Mouse (Mus musculus): ENCODE results near the gene Sec14l2. TPM values are rescaled to one million over a fixed set of nuclear protein-coding genes. Genes with fewer than 3 reads are reported as not detected.
"Not testable (repeated sequence)": the region's sequence is repeated elsewhere in the genome, so short reads cannot be mapped to it uniquely, and the experiment has no call there.

Gene Sec14l2
- polyA plus RNA-seq, 1 experiment from 2014 or later: 4.5 TPM

DNA sequence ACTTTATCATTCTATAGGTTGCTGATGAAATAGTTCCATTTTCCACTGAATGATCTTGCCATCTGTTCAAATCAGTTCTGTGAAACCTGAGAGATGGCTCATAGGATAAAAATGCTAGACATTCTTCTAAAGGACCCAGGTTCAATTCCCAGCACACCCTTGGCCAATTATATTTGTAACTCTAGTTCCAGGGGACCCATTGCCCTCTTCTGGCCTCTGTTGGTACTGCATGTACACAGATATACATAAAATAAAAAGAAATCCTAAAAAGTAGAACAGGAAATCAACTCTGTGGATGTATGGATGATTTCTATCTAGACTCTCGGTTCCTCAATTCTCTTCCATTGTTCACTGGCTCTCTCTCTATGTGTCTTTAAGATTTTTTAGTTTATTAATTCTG is 3.8 kb upstream of the Sec14l2 start:
- 83% methylated on average over 1 of the region's 1 CpGs for WGBS
- 0 out of 2 replicates have a peak, but pooled peaks cover 11% of the 10 kb centered on the region for H3K9me3 ChIP-seq (replicated peaks)
- no peak overlapping the region for H3K4me3 ChIP-seq (replicated peaks)
- H3K27ac ChIP-seq (replicated peaks): no peak overlapping the region
- ATAC-seq (ENCODE audit: low FRiP score): no peak
- H3K4me2 ChIP-seq: no peak overlapping the region
- no peaks in the 10 kb centered on the region; the same call in 1 of the 2 replicates for H3K27me3 ChIP-seq (replicated peaks)
- no peaks in the 10 kb centered on the region for H3K4me1 ChIP-seq
- no peaks in the 10 kb centered on the region for H3K36me3 ChIP-seq
- no peak overlapping the region for H3K9ac ChIP-seq (replicated peaks)

- Histone ChIP-seq H3K27me3 (replicated peaks) (peaks cover 9% of the 10 kb centered on the region; the same call in 1 of the 2 replicates), H3K27ac (replicated peaks) (no peak overlapping the region), H3K9ac (replicated peaks) (no peak overlapping the region), H3K4me3 (replicated peaks) (no peak overlapping the region), H3K4me2 (no peak overlapping the region), H3K9me3 (replicated peaks) (0 out of 2 replicates have a peak, but pooled peaks cover 11% of the 10 kb centered on the region), H3K36me3 (no peaks in the 10 kb centered on the region), H3K4me1 (peaks cover 3% of the 10 kb centered on the region; the same call in 1 of the 2 replicates)
- no peak for ATAC-seq (ENCODE audit: low FRiP score)
- 65% methylated on average over 5 of the region's 5 CpGs for WGBS
These were observed 707 bp upstream of the Sec14l2 start for GRCm38 (mm10) chr11:4123922-4124321.

GRCm38 (mm10) chr11:4122226-4122625 is 989 bp downstream of the Sec14l2 start:
- no peak for ATAC-seq (ENCODE audit: low FRiP score)
- WGBS: 87% methylated on average over 5 of the region's 5 CpGs

DNA sequence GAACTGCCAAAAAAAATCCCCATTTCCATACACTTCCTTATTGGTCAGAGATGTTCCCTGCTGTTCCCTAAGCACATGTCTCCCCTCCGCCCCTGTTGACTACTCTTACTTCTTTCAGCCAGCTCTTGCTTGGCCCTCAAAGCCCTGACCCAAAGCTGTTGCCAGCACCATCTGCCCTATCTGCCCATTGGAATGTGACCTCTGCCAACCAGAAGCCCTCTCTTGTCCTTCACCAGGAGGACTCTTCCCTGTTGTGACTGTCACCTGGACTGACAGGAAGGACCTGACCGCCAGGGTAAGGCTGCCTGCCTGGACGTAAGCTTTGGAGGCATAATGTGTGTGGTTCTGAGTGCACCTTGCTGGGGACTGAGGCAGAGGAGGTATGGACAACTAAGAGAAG is 1.5 kb downstream of the Sec14l2 start:
- Histone ChIP-seq H3K9ac (replicated peaks) (no peak overlapping the region), H3K9me3 (replicated peaks) (0 out of 2 replicates have a peak, but pooled peaks cover 11% of the 10 kb centered on the region), H3K4me1 (peaks cover 22% of the 10 kb centered on the region), H3K27ac (replicated peaks) (no peak overlapping the region), H3K4me3 (replicated peaks) (no peak overlapping the region), H3K4me2 (no peak overlapping the region), H3K27me3 (replicated peaks) (peaks cover 9% of the 10 kb centered on the region; the same call in 1 of the 2 replicates), H3K36me3 (no peaks in the 10 kb centered on the region)
- WGBS: 84% methylated on average over 3 of the region's 3 CpGs
- no peak for ATAC-seq (ENCODE audit: low FRiP score)

More at GRCm38 (mm10) chr11:4122226-4122625, 989 bp downstream of the Sec14l2 start:
- no peak overlapping the region for H3K4me2 ChIP-seq
- H3K9me3 ChIP-seq (replicated peaks): 0 out of 2 replicates have a peak, but pooled peaks cover 11% of the 10 kb centered on the region
- H3K36me3 ChIP-seq: no peaks in the 10 kb centered on the region
- H3K9ac ChIP-seq (replicated peaks): no peak overlapping the region
- H3K4me3 ChIP-seq (replicated peaks): no peak overlapping the region
- peaks cover 17% of the 10 kb centered on the region for H3K4me1 ChIP-seq
- H3K27me3 ChIP-seq (replicated peaks): peaks cover 9% of the 10 kb centered on the region; the same call in 1 of the 2 replicates
- no peak overlapping the region for H3K27ac ChIP-seq (replicated peaks)

- no peak overlapping the region for H3K9ac ChIP-seq (replicated peaks)
- WGBS: 78% methylated on average over 5 of the region's 5 CpGs
- no peak overlapping the region for H3K27ac ChIP-seq (replicated peaks)
- no peak overlapping the region for H3K4me3 ChIP-seq (replicated peaks)
- H3K4me1 ChIP-seq: peaks cover 30% of the 10 kb centered on the region
- H3K4me2 ChIP-seq: no peak overlapping the region
- no peak for ATAC-seq (ENCODE audit: low FRiP score)
- no peaks in the 10 kb centered on the region for H3K36me3 ChIP-seq
- peaks cover 9% of the 10 kb centered on the region; the same call in 1 of the 2 replicates for H3K27me3 ChIP-seq (replicated peaks)
- no peaks in the 10 kb centered on the region for H3K9me3 ChIP-seq (replicated peaks)
These were observed 3.6 kb downstream of the Sec14l2 start for GRCm38 (mm10) chr11:4119635-4120034.

DNA sequence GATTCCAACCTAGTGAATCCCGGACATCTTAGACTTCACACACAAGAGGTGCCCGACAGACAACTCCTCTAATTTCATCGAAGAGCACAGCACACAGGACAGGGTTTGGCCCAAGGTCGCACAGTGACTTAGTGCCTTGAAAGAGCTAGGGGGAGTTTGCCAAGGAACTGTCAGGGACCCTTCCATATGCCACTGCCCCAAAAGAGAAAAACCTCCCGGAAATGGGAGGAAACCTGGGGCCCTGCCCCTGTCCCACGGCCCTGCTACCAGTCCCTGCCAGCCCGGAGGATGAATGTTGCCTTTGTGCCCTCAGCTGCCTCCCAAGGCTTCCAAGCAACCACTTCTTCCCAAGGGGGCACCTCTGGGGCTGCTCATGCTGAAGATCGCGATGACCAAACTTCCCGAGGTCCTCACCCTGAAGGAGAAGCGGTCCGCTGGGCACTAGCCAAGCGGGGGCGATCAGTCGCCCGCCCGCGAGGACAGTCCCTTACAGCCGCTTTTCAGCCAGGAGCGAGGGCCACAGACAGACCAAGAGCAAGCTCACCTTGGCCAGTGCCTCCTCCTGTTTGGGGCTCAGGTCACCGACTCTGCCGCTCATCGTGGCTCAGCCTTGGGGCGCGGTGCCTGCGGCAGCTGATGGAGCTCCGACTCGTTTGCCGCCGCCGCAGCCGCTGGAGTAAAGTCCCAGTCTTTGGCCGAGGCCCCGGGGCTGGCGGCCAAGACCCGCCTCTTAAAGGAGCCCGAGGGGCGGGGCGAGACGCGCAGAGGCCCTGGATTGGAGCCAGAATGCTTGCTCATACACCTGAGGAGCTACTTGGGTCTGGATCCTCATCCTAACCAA is 4.9 kb downstream of the Sec14l2 start:
- Histone ChIP-seq H3K9me3 (replicated peaks) (no peaks in the 10 kb centered on the region), H3K4me2 (peak overlapping the region; percentile 95), H3K4me3 (replicated peaks) (peak overlapping the region; percentile 67), H3K27ac (replicated peaks) (peak overlapping the region; percentile 75), H3K4me1 (peaks cover 30% of the 10 kb centered on the region), H3K9ac (replicated peaks) (peak overlapping the region; percentile 76), H3K36me3 (no peaks in the 10 kb centered on the region), H3K27me3 (replicated peaks) (peaks cover 9% of the 10 kb centered on the region; the same call in 1 of the 2 replicates)
- 2% methylated on average over 40 of the region's 41 CpGs for WGBS
- peak; percentile 63 for ATAC-seq (ENCODE audit: low FRiP score)

DNA sequence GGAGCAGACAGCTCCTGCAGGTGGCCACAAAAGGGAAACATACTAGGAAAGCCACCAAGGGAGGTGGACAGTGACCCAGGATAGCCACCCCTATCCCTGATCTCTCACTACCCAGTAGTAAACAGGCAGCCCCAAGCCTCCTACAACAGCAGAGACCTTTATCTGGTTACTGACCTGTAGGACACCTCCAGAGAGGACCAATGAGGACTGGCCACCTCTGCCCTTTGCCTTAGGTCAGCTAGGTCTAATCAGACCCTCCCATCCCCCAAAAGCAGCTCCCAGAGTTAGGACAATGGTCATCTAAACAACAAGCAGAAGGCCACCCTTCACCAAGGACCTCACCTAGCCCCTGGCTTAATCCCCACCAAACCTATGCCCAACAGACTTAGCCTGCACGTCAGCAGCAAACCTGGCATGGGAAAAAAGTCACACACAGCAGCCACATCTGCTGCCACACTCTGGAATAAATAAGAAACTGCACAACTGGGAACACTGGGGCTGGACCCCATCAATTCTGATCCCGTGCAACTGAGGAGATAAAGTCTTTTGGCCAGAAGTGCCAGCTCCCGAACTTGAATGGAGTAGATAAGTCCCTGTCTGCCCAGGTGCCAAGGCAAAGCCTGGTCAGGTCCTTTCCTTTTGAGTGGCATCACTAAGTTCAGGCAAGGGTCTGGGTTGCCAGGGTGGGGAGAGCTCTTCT is 5.7 kb downstream of the Sec14l2 start:
- Histone ChIP-seq H3K27me3 (replicated peaks) (peaks cover 9% of the 10 kb centered on the region; the same call in 1 of the 2 replicates), H3K9ac (replicated peaks) (peak overlapping the region; percentile 76), H3K9me3 (replicated peaks) (no peaks in the 10 kb centered on the region), H3K27ac (replicated peaks) (peak overlapping the region; percentile 75), H3K4me1 (peaks cover 30% of the 10 kb centered on the region), H3K4me3 (replicated peaks) (peak overlapping the region; percentile 67), H3K36me3 (no peaks in the 10 kb centered on the region), H3K4me2 (peak overlapping the region; percentile 95)
- 15% methylated on average over 3 of the region's 3 CpGs for WGBS
- ATAC-seq (ENCODE audit: low FRiP score): peak; percentile 26; the same call in 1 of the 2 replicates

DNA sequence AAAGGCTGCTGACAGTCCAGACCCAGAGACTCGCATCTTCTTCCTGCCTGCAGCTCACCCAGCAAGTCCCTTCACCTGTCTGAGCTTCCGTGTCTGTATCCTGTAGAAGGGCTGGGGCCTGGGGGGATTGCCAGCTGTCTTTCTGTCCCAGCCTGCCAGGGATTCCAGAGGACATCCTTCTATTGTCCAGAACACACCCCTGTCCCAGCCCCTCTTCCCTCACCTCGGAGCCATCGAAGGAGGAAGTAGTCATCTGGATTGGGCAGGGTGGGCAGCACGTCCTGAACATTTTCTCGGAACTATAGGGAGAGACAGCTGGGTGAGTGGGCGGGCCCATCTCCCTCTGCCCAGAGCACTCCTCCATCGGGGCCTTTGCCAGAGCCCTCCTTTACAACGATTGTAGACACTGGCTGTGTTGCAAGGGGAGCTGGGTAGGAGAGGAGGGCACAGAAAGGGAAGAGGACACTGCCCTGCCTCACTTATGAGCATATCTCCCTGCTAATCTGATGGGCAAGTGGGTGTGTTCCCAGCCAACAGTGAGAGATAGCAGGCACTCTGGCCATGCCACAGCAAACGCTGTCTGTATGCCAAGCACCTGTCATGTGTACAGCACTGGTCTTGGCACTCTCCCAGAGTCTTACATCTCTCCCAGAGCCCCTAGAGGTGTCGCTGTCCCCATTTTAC is 6.6 kb downstream of the Sec14l2 start:
- H3K4me3 ChIP-seq (replicated peaks): no peak overlapping the region
- H3K9me3 ChIP-seq (replicated peaks): no peaks in the 10 kb centered on the region
- no peak overlapping the region for H3K27ac ChIP-seq (replicated peaks)
- 56% methylated on average over 11 of the region's 11 CpGs for WGBS
- H3K4me1 ChIP-seq: peaks cover 30% of the 10 kb centered on the region
- peak; percentile 19; the same call in 1 of the 2 replicates for ATAC-seq (ENCODE audit: low FRiP score)
- no peaks in the 10 kb centered on the region for H3K36me3 ChIP-seq
- H3K27me3 ChIP-seq (replicated peaks): peaks cover 9% of the 10 kb centered on the region; the same call in 1 of the 2 replicates
- peak overlapping the region; percentile 95 for H3K4me2 ChIP-seq
- H3K9ac ChIP-seq (replicated peaks): 0 out of 2 replicates have a peak overlapping the region, but pooled peaks have one; percentile 7

GRCm38 (mm10) chr11:4115407-4115806 is 7.8 kb downstream of the Sec14l2 start:
- H3K4me2 ChIP-seq: no peak overlapping the region

DNA sequence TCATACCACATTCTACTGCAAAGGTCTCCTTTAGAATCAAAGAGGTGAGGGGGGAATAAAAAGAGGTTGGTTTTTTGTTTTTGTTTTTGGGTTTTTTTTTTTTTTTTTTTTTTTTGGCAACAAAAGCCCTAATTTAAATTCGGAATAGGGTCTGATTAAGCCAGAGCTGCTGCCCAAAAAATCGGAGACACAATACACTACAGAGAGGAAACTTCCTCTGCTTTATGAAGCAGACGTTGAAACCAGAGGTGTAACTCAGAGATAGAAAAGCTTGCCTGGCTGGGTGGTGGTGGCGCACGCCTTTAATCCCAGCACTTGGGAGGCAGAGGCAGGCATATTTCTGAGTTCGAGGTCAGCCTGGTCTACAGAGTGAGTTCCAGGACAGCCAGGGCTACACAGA is 8.7 kb downstream of the Sec14l2 start:
- not testable (repeated sequence) for H3K9me3 ChIP-seq (replicated peaks); H3K9ac ChIP-seq (replicated peaks); H3K4me3 ChIP-seq (replicated peaks); ATAC-seq (ENCODE audit: low FRiP score); H3K27me3 ChIP-seq (replicated peaks); H3K4me2 ChIP-seq; H3K27ac ChIP-seq (replicated peaks)
- Histone ChIP-seq H3K36me3 (peaks cover 14% of the 10 kb centered on the region), H3K4me1 (peaks cover 30% of the 10 kb centered on the region)
- 80% methylated on average over 6 of the region's 6 CpGs for WGBS

More at GRCm38 (mm10) chr11:4115407-4115806, 7.8 kb downstream of the Sec14l2 start:
- ATAC-seq (ENCODE audit: low FRiP score): no peak
- Histone ChIP-seq H3K4me3 (replicated peaks) (no peak overlapping the region), H3K27ac (replicated peaks) (no peak overlapping the region), H3K9me3 (replicated peaks) (no peaks in the 10 kb centered on the region), H3K4me1 (peaks cover 30% of the 10 kb centered on the region), H3K27me3 (replicated peaks) (peaks cover 9% of the 10 kb centered on the region; the same call in 1 of the 2 replicates), H3K36me3 (peaks cover 8% of the 10 kb centered on the region), H3K9ac (replicated peaks) (no peak overlapping the region)
- 94% methylated on average over 4 of the region's 4 CpGs for WGBS

DNA sequence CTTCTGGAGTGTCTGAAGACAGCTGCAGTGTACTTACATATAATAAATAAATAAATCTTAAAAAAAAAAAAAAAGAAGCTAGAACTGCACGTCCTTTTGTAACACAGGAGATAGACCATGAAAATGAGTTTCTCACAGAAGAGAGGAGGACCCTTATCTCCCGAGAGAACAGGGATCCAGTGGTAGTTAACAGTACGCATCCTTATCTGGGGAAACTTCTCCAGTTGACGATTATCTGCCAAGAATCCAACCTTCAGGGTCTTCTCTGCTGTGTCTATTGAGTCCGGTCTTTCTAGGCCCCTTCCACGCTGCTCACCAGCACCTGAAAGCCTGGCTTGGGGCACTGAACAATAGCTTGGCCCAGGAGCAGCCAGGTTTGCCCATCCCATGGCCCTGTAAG is 9.2 kb downstream of the Sec14l2 start:
- Histone ChIP-seq H3K4me2 (no peak overlapping the region), H3K4me1 (peaks cover 28% of the 10 kb centered on the region), H3K27ac (replicated peaks) (no peak overlapping the region)

More for the DNA sequence above, 9.2 kb downstream of the Sec14l2 start:
- ATAC-seq (ENCODE audit: low FRiP score): no peak
- no peak overlapping the region for H3K4me3 ChIP-seq (replicated peaks)
- H3K36me3 ChIP-seq: peaks cover 19% of the 10 kb centered on the region
- H3K27me3 ChIP-seq (replicated peaks): no peaks in the 10 kb centered on the region
- H3K9me3 ChIP-seq (replicated peaks): no peaks in the 10 kb centered on the region
- H3K9ac ChIP-seq (replicated peaks): no peak overlapping the region
- WGBS: 81% methylated on average over 6 of the region's 6 CpGs

All from neural tube, embryonic 15.5 days (tissue).